Mouse (Mus musculus): ENCODE data around the gene Il5ra. TPM values are rescaled to one million over a fixed set of nuclear protein-coding genes. Genes with fewer than 3 reads are reported as not detected.

The Il5ra gene
- total RNA-seq (2017), result 1.2 TPM in 1 of 2 replicates, not detected in the other

DNA sequence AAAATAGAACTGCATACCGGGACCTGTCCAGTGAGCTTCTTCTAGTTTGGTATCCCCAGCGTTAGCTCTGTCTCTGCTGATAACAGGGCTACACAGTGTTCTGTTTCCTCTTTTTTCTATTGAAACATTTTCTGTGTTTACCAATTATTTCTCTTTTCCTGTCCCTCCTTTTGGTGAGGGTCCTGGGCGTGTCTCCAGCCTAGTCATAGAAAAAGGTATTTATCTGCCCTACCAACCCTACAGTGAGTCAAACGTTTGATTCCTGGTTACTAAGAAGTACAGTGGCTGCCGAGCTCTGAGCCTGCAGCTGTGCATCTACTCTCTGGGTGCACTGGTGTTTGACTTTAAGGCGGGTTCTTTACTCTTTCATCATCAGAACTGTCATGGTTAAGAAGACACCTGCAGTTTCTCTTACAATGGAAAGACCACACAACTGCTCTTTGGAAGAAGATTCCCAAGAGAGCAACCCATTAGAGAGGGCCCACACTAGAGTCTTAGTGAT lies at the start of gene Il5ra:
Il5ra (minus strand) TSS at position 151 of the 502 bp plus-strand sequence.
- peak; percentile 70 for ATAC-seq (replicated peaks; ENCODE audit: low read depth, poor library complexity, severe bottlenecking)

DNA sequence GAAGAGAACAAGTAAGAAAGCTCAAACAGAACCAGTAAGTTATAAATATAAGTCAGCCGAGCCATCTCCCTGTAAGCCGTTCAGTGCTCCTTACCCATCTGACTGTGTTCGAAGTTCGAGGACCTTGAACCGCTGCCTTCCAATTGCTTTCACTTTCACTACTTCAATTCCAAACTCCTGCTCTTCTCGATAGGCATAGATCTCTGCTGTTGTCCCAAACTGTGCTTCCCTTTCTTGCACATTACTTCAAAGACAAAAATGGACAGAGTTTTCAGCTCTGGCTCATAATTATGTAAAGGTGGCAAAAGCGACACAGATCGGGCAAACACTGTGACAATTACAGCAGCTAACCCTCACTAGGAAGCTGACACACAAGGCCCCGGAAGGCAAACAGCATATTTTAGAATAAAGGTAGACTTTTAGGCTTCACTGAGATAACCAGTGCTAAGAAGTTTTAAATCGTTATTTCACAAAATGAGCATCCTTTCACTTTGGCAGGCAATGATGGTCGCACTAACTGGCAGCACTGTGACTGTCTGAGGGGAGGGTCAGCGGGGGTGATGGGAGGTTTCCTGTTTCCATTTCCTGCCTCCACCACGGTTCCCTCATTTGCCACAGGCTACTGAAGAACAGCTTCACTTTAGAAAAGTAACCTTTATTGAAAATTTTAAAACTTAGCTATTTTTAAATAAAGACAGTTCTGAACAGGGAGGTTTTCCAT lies 45.4 kb upstream of the Il5ra start:
- peak; percentile 85 for ATAC-seq (replicated peaks; ENCODE audit: low read depth, poor library complexity, severe bottlenecking)

DNA sequence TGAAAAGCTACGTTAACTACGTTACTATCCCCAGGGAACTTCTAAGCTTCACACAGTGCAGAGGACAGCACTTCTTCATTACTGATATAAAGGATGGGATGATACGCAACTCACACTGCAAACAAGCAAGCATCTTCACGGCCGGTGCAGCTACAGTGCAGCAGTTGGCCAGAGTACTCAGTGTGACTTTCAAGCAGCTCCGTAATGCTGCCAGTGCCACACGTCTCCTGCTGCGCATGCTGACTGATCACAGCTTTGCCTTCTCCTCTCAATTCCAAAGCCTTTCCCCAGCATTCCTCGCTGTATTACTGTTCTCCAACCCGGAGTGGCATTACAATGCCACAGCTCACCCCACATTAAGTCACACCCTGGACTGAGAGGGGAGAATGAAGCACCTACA lies 44.8 kb upstream of the Il5ra start:
- ATAC-seq (replicated peaks; ENCODE audit: low read depth, poor library complexity, severe bottlenecking), result no peak

DNA sequence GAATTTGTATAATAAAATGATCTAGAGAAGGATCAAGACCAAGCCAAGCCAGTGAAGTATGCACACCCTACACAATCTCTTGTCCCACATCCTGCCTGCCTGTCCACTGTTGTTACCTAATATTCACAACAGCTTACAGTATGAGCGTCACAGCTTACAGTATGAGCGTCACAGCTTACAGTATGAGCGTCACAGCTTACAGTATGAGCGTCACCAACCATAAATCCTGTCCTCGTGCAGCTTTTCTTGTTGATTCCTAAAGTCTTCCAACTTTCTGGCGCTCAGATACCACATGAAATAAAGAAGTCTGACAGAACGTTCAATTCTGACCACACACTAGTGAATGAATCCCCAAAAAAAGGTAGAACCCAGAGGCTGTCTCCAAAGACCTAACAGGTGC lies 44.3 kb upstream of the Il5ra start:
- no peak for ATAC-seq (replicated peaks; ENCODE audit: low read depth, poor library complexity, severe bottlenecking)

DNA sequence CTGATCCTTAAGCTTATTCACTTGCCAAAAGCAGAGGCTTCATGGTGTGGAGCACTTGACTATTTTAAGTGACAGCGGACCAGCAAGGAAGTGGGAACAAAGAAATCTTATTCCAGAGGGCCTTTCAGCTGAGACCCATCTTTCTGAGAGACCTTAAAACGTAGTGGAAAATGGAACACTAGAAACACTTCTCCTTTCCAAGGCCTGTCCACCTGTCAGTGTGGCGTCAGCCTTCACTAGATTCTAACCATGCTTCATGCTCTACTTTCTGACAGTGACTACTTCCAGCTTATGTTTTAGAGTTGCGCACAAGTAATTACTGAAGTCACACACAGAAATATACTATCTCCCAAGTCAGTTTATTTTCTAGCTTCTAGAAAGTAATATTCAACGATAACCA lies 43.6 kb upstream of the Il5ra start:
- no peak for ATAC-seq (replicated peaks; ENCODE audit: low read depth, poor library complexity, severe bottlenecking)

DNA sequence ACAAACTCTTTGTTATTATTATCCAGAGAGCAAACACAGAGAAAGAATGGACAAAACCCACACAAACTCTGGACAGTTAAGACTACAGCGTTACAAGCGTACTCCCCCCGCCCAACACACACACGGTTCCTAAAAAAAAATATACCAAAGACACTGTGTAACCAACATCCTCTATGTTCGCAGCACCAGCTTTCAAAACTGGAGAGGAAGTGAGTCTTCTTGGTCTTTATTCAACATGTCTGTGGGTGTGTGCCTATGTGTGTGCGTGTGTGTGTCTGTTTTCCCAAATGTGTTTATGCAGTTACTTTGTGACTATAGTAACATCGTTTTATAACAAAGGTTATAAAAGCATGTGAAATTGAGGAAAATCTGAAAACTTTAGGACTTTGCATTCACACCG lies 42.6 kb upstream of the Il5ra start:
- ATAC-seq (replicated peaks; ENCODE audit: low read depth, poor library complexity, severe bottlenecking), result no peak

DNA sequence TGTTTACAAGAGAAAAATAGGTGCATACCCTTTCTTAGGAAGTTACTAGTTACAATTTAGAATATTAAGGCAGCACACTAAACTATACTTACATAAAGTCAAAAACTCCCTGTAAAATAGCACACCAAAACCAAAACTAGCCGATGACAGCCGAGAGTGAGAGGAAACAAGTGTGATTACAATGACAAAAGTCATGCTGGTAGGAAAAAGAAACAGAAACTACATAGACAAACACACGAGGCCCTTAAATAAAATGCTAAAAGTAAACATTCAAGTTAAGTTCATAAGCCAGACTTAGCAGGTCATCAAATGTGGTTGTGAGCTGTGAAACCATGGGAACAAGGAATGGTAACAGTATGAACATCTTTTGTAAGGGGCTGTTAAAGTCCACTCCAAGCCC lies 38.3 kb upstream of the Il5ra start:
- ATAC-seq (replicated peaks; ENCODE audit: low read depth, poor library complexity, severe bottlenecking), result no peak

DNA sequence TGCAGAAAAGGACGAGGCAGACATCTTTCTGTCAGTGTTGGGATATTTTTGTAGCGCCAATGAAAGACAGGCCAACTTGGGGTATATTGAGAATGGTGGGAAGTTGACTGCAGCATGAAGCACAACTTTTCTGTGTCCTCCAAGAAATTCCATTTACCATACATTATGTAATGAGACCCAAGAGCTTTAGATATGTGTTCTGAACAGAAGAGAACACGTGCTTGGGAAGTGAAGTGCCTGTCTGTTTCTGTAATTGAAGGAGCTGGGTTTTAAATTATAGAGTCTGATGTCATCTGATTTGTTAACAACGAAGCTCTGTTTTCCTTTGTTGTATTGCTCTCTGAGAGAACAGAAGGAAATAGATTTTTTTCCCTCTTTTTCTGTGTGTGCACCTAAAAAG lies 21.2 kb upstream of the Il5ra start:
- no peak for ATAC-seq (replicated peaks; ENCODE audit: low read depth, poor library complexity, severe bottlenecking)

DNA sequence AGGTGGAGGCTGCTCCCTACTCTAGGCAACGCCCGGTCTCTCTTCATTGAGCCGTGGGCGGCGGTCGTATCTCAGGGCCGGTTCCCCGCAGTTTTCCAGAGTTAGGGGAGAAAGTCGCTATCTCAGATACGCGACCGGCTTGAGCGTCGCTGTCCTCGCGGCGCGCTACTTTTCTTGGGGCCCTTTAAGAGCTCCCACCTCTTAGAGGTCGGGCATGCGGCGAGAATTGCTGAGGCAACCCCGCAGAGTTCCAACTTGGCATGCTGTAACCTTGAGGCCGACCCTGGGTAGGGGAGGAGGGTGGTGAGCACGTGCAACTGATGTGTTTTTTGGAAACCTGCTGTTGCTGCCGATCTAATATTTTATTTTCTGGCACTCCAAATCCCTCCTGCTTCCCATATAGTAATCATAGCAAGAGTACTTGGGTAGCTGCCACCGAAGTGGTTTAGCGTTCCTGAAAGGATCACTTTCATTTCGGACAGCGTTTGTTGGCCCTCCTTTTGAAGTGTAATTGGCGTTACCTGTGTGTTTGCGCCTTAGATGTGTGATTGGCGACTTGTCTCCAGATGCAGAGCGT lies 20.5 kb upstream of the Il5ra start:
- ATAC-seq (replicated peaks; ENCODE audit: low read depth, poor library complexity, severe bottlenecking), result peak; percentile 74

DNA sequence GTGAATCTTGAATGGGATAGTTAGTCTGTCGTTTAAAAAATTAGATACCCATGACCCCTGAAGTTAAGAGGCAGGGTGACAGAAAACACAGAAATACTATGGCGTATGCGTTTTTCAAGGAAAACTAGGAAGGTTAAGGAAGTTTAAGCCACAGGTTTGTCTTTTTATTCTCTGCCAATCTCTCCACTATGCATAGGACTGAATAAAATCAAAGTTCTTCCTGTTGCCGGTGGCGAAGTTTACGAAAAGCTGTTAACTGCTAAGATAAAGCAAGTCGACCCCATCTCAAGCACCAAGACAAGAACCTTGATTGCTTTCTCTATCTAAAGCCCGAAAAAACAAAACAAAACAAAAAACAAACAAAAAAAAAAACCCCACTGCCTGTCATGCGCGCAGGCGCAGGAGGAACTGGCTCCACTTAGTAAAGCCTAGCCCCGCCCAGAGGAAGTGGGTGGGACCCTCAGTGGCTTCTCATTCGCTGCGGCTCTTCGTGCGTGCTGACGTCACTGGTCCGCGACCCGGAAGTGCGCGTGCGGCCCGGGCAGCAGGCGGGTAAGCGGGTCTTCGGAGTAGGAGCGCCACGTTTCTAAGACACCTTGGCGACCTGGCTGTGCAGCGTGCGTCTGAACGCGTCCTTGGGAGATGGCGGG lies 19.9 kb upstream of the Il5ra start, which contains the start of gene Trnt1:
Trnt1 (plus strand) TSS at position 481 of the 650 bp plus-strand sequence.
- ATAC-seq (replicated peaks; ENCODE audit: low read depth, poor library complexity, severe bottlenecking), result peak; percentile 99

DNA sequence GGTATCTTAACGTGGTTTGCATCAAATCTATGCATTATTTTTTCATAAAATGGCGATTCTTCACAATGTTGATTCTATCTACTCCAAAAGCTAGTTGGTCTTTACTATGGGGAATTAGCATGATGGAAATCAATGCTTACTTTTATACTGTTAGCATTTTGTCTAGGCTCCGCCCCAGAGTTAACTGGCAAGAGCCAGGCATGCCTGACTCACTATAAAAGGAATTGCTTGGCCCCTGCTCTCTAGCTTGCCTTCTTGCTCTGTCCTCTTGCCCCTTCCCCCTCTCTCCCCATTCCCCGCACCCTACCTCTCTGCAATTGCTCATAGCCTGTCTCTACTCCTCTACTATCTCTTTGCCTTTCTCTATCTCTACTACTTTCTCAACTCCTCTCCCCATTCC lies 17.9 kb upstream of the Il5ra start:
- ATAC-seq (replicated peaks; ENCODE audit: low read depth, poor library complexity, severe bottlenecking), result no peak

DNA sequence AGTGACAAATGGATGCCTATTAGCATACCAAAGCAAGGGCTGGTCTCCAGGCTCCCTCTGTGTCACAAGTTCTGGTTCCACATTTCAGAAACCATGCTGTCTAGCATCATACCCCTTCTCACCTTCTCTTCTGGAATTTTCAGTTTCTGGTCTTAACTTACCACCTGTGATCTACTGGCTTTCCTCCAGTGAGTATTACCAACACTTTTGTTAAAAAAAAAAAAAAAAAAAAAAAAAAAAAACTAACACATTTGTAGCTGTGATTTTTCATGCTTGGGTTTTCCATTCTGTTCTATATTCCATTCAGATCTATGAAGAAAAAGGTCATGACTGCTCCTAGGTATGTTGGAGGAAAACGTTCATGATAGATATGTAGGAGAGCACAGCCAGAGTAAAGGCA lies 17.1 kb upstream of the Il5ra start:
- no peak for ATAC-seq (replicated peaks; ENCODE audit: low read depth, poor library complexity, severe bottlenecking)

DNA sequence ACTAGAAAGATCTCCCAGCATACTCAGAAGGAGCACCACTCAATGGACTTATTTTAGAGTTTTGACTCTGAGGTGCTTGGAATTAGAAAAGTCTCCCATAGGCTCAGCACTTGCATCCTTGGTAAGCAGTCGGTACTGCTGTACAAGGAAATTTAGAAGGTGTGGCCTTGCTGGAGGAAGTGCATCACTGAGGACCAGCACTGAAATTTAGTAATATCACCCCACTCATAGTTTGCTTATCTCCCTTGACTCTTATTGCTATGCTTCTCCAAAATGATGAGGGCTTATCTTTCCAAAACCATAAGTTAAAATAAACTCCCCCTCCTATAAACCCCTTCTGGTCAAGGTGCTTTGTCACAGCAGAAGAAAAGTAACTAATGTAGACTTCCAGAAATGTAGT lies 12.6 kb upstream of the Il5ra start:
- peak; percentile 51; the same call in 1 of the 2 replicates for ATAC-seq (replicated peaks; ENCODE audit: low read depth, poor library complexity, severe bottlenecking)

DNA sequence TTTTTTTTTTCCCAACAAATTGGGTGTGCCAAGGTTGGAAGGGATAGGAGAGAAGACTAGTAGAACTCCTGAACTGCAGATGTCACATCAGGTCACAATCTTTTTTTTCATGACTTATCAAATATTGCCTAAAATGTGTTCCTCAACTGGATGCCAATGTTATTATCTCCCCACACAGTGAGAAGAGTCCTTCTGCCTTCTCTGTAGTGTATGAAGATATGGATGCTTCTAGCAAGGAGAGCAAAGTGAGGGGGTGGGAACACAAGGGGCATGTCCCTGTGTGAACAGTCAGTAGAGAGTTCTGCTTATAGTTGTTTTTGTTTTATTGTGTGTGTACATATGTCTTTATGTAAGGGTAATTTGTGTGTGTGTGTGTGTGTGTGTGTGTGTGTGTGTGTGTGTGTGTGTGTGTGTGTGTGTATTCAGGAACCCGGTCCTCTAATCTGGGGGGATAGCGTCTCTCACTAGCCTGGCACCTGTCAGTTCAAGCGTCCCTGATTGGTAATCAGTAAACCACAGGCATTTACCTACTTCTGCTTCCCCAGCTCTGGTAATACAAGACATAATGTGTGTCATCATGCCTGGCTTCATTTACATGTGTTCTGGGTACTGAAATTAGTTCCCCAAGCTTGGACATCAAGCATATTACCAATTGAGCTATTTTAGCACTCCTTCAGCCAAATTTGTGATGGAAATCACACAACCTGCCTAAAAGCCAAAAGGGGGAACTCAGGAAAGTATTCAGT lies 11.8 kb upstream of the Il5ra start:
- ATAC-seq (replicated peaks; ENCODE audit: low read depth, poor library complexity, severe bottlenecking), result peak; percentile 82

DNA sequence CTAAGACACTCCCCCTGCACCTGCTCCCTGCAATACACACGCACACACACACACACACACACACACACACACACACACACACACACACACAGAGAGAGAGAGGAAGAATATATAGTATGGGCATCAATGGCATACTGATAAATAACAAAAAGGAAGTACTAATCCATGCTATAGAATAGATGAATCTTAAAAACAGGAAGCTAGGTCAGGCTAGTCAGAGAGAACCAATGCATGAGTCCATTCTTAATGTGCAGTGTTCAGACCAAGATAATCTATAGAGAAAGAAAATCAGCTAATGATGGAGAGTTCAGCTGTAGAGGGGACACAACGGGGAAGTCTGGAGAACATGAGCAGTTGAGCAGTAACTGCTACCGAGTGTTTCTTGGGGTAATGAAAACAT lies 9.5 kb upstream of the Il5ra start:
- 0 out of 2 replicates have a peak, but pooled peaks have one; percentile 36 for ATAC-seq (replicated peaks; ENCODE audit: low read depth, poor library complexity, severe bottlenecking)

DNA sequence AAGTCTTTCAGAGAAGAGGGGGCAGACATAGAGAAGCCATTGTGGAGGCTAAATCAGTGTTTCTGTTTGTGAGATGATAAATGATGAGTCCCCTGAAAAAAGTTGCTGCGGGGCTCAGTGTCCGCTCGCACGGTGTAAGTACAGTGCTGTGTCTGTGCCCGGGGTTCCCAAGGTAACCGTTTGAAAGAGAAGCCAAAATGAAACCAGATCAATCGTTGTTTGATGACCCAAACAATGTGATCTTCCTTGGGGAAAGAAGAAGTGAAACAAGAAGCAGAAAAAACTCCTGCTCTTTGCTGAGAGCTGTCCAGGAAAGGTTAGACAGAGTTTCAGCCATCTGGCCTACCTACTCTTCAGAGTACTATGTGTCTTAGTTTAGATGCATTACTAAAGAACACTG lies 1.5 kb upstream of the Il5ra start:
- peak; percentile 84 for ATAC-seq (replicated peaks; ENCODE audit: low read depth, poor library complexity, severe bottlenecking)

DNA sequence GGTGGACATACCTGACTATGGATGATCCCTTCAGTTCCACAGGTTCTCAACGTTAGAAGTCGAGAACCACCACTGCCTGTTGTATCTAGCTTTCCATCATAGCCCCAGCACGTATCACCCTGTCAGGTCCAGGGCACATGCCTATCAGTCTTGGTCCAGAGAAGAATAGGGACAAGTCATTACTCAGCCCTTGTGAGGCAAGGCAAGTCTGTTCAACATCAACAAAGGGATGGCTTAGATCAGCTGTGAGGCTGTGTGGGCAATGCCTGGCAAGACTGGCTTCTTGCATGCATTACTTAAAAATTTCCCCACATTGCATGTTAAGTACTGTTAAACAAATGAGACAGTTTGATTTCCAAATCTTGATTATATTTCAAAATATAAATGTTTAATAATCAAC lies 1.0 kb downstream of the Il5ra start:
- ATAC-seq (replicated peaks; ENCODE audit: low read depth, poor library complexity, severe bottlenecking), result no peak

DNA sequence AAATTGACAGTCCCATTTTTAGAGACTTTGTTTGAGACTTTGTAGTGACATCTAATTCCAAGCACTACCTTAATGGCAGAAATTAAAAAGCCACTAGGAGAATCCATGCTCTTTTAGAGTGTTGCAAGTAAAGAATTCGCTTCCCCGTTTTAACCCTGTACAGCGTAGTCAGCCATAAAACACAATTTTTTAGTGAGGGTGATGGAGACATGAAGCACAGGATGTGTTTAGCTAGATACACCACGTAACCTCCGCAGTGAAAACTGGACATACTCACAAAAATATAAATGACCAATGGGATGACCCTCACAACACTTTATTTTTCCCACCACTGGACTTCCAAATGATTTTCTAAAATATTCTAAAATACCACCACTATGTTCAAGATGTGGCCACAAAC lies 1.6 kb downstream of the Il5ra start:
- no peak for ATAC-seq (replicated peaks; ENCODE audit: low read depth, poor library complexity, severe bottlenecking)

DNA sequence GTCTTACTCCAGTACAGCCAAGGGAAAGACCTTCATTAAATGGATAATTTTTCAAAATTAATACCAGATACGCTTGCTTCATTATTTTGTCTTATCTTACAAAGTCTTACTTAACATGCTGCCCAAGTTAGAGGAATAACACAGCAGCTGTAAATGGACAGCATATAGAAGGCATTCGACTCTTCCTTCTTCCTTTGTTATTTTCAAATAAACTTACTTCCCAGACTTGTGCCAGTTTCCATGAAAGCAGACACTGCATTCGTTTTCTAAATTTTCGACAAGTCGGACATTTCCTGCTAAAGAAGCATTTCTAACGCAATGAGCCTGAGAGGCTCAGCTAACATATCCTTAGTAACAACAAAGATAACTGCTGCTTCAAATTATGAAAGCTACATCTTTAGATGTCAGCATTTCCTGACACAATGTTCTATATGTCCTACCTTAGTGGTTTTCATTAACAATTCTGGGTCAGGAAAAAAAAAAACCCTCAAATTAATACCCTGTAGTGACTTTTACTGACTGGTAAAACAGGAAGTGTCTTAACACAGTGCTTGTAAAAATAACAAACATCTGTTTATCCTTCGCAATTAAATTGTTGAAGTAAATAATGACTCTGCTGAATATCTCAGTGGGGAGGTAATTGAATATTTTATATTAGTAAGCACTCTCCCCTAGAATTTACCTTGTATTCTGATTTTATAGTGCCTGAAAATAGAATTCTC lies 3.0 kb downstream of the Il5ra start:
- ATAC-seq (replicated peaks; ENCODE audit: low read depth, poor library complexity, severe bottlenecking), result no peak
